Mouse (Mus musculus): ENCODE results near the gene Bpifc. TPM values are rescaled to one million over a fixed set of nuclear protein-coding genes. Genes with fewer than 3 reads are reported as not detected.
"Not testable (repeated sequence)": the region's sequence is repeated elsewhere in the genome, so short reads cannot be mapped to it uniquely, and the experiment has no call there.

Bpifc gene
- polyA plus RNA-seq, 1 experiment from 2014 or later = 0.04 TPM

DNA sequence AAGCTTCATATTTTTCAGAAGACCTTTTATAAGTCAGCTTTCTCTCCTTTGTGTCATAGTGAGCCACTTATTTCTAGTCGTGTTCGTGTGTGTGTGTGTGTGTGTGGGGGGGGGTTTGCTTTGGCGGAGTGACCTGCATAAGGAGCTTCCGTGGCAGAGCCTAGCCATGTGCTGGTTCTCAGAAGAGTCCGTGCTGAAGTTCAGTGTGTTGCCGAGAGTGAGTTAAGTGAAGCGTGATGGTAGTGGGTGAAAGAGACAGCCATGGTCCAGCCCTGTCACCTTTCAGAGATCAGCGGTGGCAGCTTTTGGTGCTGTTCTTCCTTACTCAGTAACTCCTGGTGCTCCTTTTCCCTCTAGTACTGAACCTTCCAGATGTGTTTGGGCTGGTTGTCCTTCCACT is 32.4 kb upstream of the Bpifc start:
- H3K9me3 ChIP-seq (replicated peaks; ENCODE audit: control insufficient read depth, low read length) = no peaks in the 10 kb centered on the region
- no peak overlapping the region for H3K27ac ChIP-seq (ENCODE audit: low read length)
- WGBS (ENCODE audit: insufficient replicate concordance) = 92% methylated on average over 8 of the region's 8 CpGs
- H3K27me3 ChIP-seq (ENCODE audit: control insufficient read depth, insufficient read depth, low read depth, low read length) = no peaks in the 10 kb centered on the region
- H3K36me3 ChIP-seq (ENCODE audit: control insufficient read depth, insufficient read depth) = peaks cover 58% of the 10 kb centered on the region
- no peak overlapping the region for H3K9ac ChIP-seq (ENCODE audit: low read depth, low read length)
- no peak overlapping the region for H3K4me3 ChIP-seq (ENCODE audit: low read depth, low read length)
- no peak for ATAC-seq (ENCODE audit: low read depth)
- no peaks in the 10 kb centered on the region for H3K4me1 ChIP-seq (ENCODE audit: control insufficient read depth, low read depth, low read length)
- H3K4me2 ChIP-seq (ENCODE audit: low read depth, low read length) = no peak overlapping the region

DNA sequence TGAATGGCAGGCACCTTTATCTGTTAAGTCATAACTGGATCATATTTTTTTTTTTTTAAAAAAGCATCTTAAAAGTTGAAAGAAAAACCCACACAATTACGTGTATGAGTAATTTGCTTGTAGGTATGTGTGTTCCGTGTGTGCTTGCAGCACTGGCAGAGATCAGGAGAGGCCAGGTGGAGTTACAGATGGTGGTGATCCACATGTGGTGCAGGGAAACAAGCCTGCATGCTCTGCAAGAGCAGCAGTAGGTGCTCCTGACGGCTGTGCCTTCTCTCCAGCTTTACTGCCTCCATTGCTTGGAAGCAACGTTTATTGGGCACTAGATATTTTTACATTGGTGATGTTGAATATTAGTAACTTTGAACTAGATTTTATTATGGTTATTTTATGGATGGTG is 32.0 kb upstream of the Bpifc start:
- no peaks in the 10 kb centered on the region for H3K27me3 ChIP-seq (ENCODE audit: control insufficient read depth, insufficient read depth, low read depth, low read length)
- H3K27ac ChIP-seq (ENCODE audit: low read length) = no peak overlapping the region
- no peak overlapping the region for H3K4me2 ChIP-seq (ENCODE audit: low read depth, low read length)
- no peaks in the 10 kb centered on the region for H3K9me3 ChIP-seq (replicated peaks; ENCODE audit: control insufficient read depth, low read length)
- no peaks in the 10 kb centered on the region for H3K4me1 ChIP-seq (ENCODE audit: control insufficient read depth, low read depth, low read length)
- H3K36me3 ChIP-seq (ENCODE audit: control insufficient read depth, insufficient read depth) = peaks cover 59% of the 10 kb centered on the region
- WGBS (ENCODE audit: insufficient replicate concordance) = 77% methylated on average over 4 of the region's 4 CpGs
- ATAC-seq (ENCODE audit: low read depth) = no peak
- H3K9ac ChIP-seq (ENCODE audit: low read depth, low read length) = no peak overlapping the region
- H3K4me3 ChIP-seq (ENCODE audit: low read depth, low read length) = no peak overlapping the region

GRCm38 (mm10) chr10:86034007-86034728 is 22.5 kb upstream of the Bpifc start:
- peak; percentile 55 for ATAC-seq (ENCODE audit: low read depth)
- no peaks in the 10 kb centered on the region for H3K27me3 ChIP-seq (ENCODE audit: control insufficient read depth, insufficient read depth, low read depth, low read length)
- H3K36me3 ChIP-seq (ENCODE audit: control insufficient read depth, insufficient read depth) = peaks cover 60% of the 10 kb centered on the region
- H3K9me3 ChIP-seq (replicated peaks; ENCODE audit: control insufficient read depth, low read length) = no peaks in the 10 kb centered on the region
- no peak overlapping the region for H3K4me2 ChIP-seq (ENCODE audit: low read depth, low read length)
- no peaks in the 10 kb centered on the region for H3K4me1 ChIP-seq (ENCODE audit: control insufficient read depth, low read depth, low read length)
- no peak overlapping the region for H3K4me3 ChIP-seq (ENCODE audit: low read depth, low read length)
- H3K27ac ChIP-seq (ENCODE audit: low read length) = 0 out of 2 replicates have a peak overlapping the region, but pooled peaks have one; percentile 25
- no peak overlapping the region for H3K9ac ChIP-seq (ENCODE audit: low read depth, low read length)
- WGBS (ENCODE audit: insufficient replicate concordance) = 83% methylated on average over 2 of the region's 2 CpGs

GRCm38 (mm10) chr10:86032517-86032916 is 20.8 kb upstream of the Bpifc start:
- no peak for ATAC-seq (ENCODE audit: low read depth)
- WGBS (ENCODE audit: insufficient replicate concordance) = 89% methylated on average over 3 of the region's 3 CpGs
- Histone ChIP-seq H3K27me3 (ENCODE audit: control insufficient read depth, insufficient read depth, low read depth, low read length) (no peaks in the 10 kb centered on the region), H3K27ac (ENCODE audit: low read length) (no peak overlapping the region), H3K4me3 (ENCODE audit: low read depth, low read length) (no peak overlapping the region), H3K4me1 (ENCODE audit: control insufficient read depth, low read depth, low read length) (peaks cover 4% of the 10 kb centered on the region), H3K9me3 (replicated peaks; ENCODE audit: control insufficient read depth, low read length) (no peaks in the 10 kb centered on the region), H3K9ac (ENCODE audit: low read depth, low read length) (no peak overlapping the region), H3K36me3 (ENCODE audit: control insufficient read depth, insufficient read depth) (peaks cover 69% of the 10 kb centered on the region), H3K4me2 (ENCODE audit: low read depth, low read length) (no peak overlapping the region)

DNA sequence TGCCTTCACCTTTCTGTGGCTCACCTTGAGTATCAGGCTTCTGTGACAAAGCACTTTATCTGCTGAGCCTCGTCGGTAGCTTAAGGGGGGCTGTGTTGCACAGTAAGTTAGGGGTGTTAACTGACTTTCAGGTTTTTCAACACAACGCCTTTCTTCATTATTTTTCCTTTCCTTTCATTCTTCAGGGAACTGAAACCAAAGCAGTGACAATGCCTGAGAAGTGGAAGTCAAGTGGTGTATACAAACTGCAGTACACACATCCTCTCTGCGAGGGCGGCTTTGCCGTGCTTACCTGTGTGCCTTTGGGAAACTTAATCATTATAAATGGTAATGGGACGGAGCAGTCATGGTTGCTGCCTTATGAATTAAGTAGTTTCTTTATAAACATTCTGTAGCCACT is 19.0 kb upstream of the Bpifc start:
- peaks cover 59% of the 10 kb centered on the region for H3K36me3 ChIP-seq (ENCODE audit: control insufficient read depth, insufficient read depth)
- H3K9ac ChIP-seq (ENCODE audit: low read depth, low read length) = no peak overlapping the region
- no peak for ATAC-seq (ENCODE audit: low read depth)
- H3K27me3 ChIP-seq (ENCODE audit: control insufficient read depth, insufficient read depth, low read depth, low read length) = no peaks in the 10 kb centered on the region
- 84% methylated on average over 7 of the region's 7 CpGs for WGBS (ENCODE audit: insufficient replicate concordance)
- H3K4me2 ChIP-seq (ENCODE audit: low read depth, low read length) = no peak overlapping the region
- H3K4me1 ChIP-seq (ENCODE audit: control insufficient read depth, low read depth, low read length) = peaks cover 13% of the 10 kb centered on the region
- H3K27ac ChIP-seq (ENCODE audit: low read length) = no peak overlapping the region
- H3K9me3 ChIP-seq (replicated peaks; ENCODE audit: control insufficient read depth, low read length) = no peaks in the 10 kb centered on the region
- no peak overlapping the region for H3K4me3 ChIP-seq (ENCODE audit: low read depth, low read length)

GRCm38 (mm10) chr10:86026807-86027206 is 15.1 kb upstream of the Bpifc start:
- Histone ChIP-seq H3K9ac (ENCODE audit: low read depth, low read length) (peak overlapping the region; percentile 59), H3K27ac (ENCODE audit: low read length) (peak overlapping the region; percentile 87), H3K4me3 (ENCODE audit: low read depth, low read length) (peak overlapping the region; percentile 42), H3K36me3 (ENCODE audit: control insufficient read depth, insufficient read depth) (peaks cover 45% of the 10 kb centered on the region), H3K4me1 (ENCODE audit: control insufficient read depth, low read depth, low read length) (peaks cover 27% of the 10 kb centered on the region), H3K4me2 (ENCODE audit: low read depth, low read length) (peak overlapping the region; percentile 57)
- 22% methylated on average over 1 of the region's 1 CpGs for WGBS (ENCODE audit: insufficient replicate concordance)
- not testable (repeated sequence) for H3K27me3 ChIP-seq (ENCODE audit: control insufficient read depth, insufficient read depth, low read depth, low read length); H3K9me3 ChIP-seq (replicated peaks; ENCODE audit: control insufficient read depth, low read length)
- ATAC-seq (ENCODE audit: low read depth) = peak; percentile 26; the same call in 1 of the 2 replicates

GRCm38 (mm10) chr10:86026354-86026753 is 14.7 kb upstream of the Bpifc start:
- H3K36me3 ChIP-seq (ENCODE audit: control insufficient read depth, insufficient read depth) = peaks cover 41% of the 10 kb centered on the region
- peak overlapping the region; percentile 100 for H3K27ac ChIP-seq (ENCODE audit: low read length)
- peaks cover 29% of the 10 kb centered on the region for H3K4me1 ChIP-seq (ENCODE audit: control insufficient read depth, low read depth, low read length)
- H3K9me3 ChIP-seq (replicated peaks; ENCODE audit: control insufficient read depth, low read length) = no peaks in the 10 kb centered on the region
- peak; percentile 80 for ATAC-seq (ENCODE audit: low read depth)
- H3K9ac ChIP-seq (ENCODE audit: low read depth, low read length) = peak overlapping the region; percentile 61
- H3K4me2 ChIP-seq (ENCODE audit: low read depth, low read length) = peak overlapping the region; percentile 68
- WGBS (ENCODE audit: insufficient replicate concordance) = 24% methylated on average over 3 of the region's 3 CpGs
- no peaks in the 10 kb centered on the region for H3K27me3 ChIP-seq (ENCODE audit: control insufficient read depth, insufficient read depth, low read depth, low read length)
- H3K4me3 ChIP-seq (ENCODE audit: low read depth, low read length) = peak overlapping the region; percentile 44

DNA sequence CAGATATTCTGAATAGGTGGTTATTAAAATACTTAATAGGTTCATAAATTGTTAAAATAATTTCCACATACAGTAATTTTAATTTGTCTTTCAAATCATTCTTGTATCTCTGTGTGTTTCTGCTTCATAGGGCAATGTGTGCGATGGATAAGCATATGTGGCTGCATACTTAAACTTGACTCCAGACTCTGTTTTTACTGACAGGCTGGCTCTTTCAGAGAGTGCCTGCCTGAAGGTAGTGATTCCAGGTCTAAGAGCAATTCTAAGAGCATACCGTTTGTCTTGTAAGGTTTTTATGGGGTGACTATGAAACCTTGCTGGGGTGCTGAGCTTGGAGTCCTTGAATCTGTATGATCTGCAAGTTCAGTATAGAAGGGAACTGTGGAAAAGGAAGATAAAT is 14.2 kb upstream of the Bpifc start:
- H3K36me3 ChIP-seq (ENCODE audit: control insufficient read depth, insufficient read depth) = peaks cover 36% of the 10 kb centered on the region
- H3K27me3 ChIP-seq (ENCODE audit: control insufficient read depth, insufficient read depth, low read depth, low read length) = no peaks in the 10 kb centered on the region
- H3K9me3 ChIP-seq (replicated peaks; ENCODE audit: control insufficient read depth, low read length) = no peaks in the 10 kb centered on the region
- peaks cover 31% of the 10 kb centered on the region for H3K4me1 ChIP-seq (ENCODE audit: control insufficient read depth, low read depth, low read length)
- H3K4me2 ChIP-seq (ENCODE audit: low read depth, low read length) = peak overlapping the region; percentile 68
- H3K27ac ChIP-seq (ENCODE audit: low read length) = peak overlapping the region; percentile 100
- whole genome bisulfite sequencing (ENCODE audit: insufficient replicate concordance) = 30% methylated on average over 2 of the region's 2 CpGs
- peak overlapping the region; percentile 44 for H3K4me3 ChIP-seq (ENCODE audit: low read depth, low read length)
- ATAC-seq (ENCODE audit: low read depth) = peak; percentile 10; the same call in 1 of the 2 replicates
- H3K9ac ChIP-seq (ENCODE audit: low read depth, low read length) = peak overlapping the region; percentile 61

DNA sequence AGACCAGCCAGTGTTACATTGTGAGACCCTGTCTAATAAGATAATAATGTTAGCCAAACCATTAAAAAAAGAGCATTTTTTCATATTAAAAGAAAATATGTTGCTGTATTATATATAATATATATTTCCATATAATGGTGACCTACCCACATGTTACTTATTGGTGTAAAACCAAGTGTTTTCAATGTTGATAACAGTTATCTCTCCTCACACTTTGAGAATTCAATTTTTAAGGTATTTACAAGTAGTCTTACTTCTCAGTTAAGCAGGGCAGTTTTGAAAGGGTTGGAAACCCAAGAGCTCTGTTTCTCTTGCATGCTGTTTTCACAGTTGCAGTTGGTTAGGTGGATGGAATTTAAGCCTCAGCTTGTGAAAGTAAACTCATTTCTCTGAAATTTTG is 11.5 kb upstream of the Bpifc start:
- H3K27me3 ChIP-seq (ENCODE audit: control insufficient read depth, insufficient read depth, low read depth, low read length) = no peaks in the 10 kb centered on the region
- peaks cover 12% of the 10 kb centered on the region; the same call in 1 of the 2 replicates for H3K36me3 ChIP-seq (ENCODE audit: control insufficient read depth, insufficient read depth)
- peak overlapping the region; percentile 95 for H3K9ac ChIP-seq (ENCODE audit: low read depth, low read length)
- H3K4me3 ChIP-seq (ENCODE audit: low read depth, low read length) = peak overlapping the region; percentile 94
- H3K27ac ChIP-seq (ENCODE audit: low read length) = peak overlapping the region; percentile 94
- H3K9me3 ChIP-seq (replicated peaks; ENCODE audit: control insufficient read depth, low read length) = no peaks in the 10 kb centered on the region
- H3K4me2 ChIP-seq (ENCODE audit: low read depth, low read length) = peak overlapping the region; percentile 72
- H3K4me1 ChIP-seq (ENCODE audit: control insufficient read depth, low read depth, low read length) = peaks cover 27% of the 10 kb centered on the region
- ATAC-seq (ENCODE audit: low read depth) = no peak

Measured in liver, embryonic 16.5 days (tissue).